ENCODE assay signal across 17 mouse cellular contexts in genomic region chr13:95696120-95696653, GRCm38 (mm10). TPM values are rescaled to one million over a fixed set of nuclear protein-coding genes. Genes with fewer than 3 reads are reported as not detected.
DNase-seq lines count a peak whose midpoint lies in the region; ATAC-seq and TF ChIP-seq lines count a peak whose summit lies in the region.
"Had no signal": no experiment of that assay in that cellular context is flagged by ENCODE, and none has a peak within 500 bp of the region (broad histone marks: within the 10 kb centered on the region; RNA-seq: fewer than 3 reads in every experiment).

No protein-coding gene starts in this region.

- ATAC-seq in liver, embryonic 12.5 days, result no peak
- ATAC-seq in liver, postnatal 0 days, result no peak
- ATAC-seq in forebrain, embryonic 11.5 days (replicated peaks; ENCODE audit: low FRiP score), result no peak
- no peak; the same call in 1 of the 2 replicates for ATAC-seq in liver, embryonic 15.5 days (ENCODE audit: insufficient read depth)
- ATAC-seq in CD4-positive, CD25-positive, alpha-beta regulatory T cell, adult 4 months, result no peak
- ATAC-seq: Patski had no signal

- TF ChIP-seq EP300 in liver, postnatal 0 days (IDR thresholded peaks at IDR 0.05; ENCODE audit: low read depth), result no peak

- peak overlapping the region; percentile 29; the same call in 1 of the 2 replicates for H3K9ac ChIP-seq in liver, embryonic 12.5 days
- H3K9ac ChIP-seq in liver, postnatal 0 days (replicated peaks), result no peak overlapping the region
- no peak overlapping the region for H3K9ac ChIP-seq in forebrain, embryonic 11.5 days (ENCODE audit: low read length)
- no peak overlapping the region for H3K9ac ChIP-seq in liver, embryonic 15.5 days
- H3K9ac ChIP-seq: limb, embryonic 15.5 days had no signal

- TF ChIP-seq CTCF in liver, postnatal 0 days (IDR thresholded peaks at IDR 0.05; ENCODE audit: low read depth), result no peak

- 84% methylated on average over 9 of the region's 9 CpGs for WGBS in liver, embryonic 12.5 days (ENCODE audit: insufficient replicate concordance)
- 90% methylated on average over 9 of the region's 9 CpGs for WGBS in liver, postnatal 0 days (ENCODE audit: insufficient replicate concordance)
- WGBS in forebrain, embryonic 11.5 days, result 78% methylated on average over 9 of the region's 9 CpGs
- WGBS in liver, embryonic 15.5 days (ENCODE audit: insufficient replicate concordance), result 84% methylated on average over 9 of the region's 9 CpGs

- DNase-seq in heart, adult 11 months, result peak; percentile 39
- no peak for DNase-seq in heart, postnatal 25 days (ENCODE audit: low spot score)
- no peak for DNase-seq in liver, postnatal 0 days
- DNase-seq in forebrain, embryonic 11.5 days (ENCODE audit: low spot score), result no peak
- no peak for DNase-seq in ovary, postnatal 10 days (ENCODE audit: low spot score)
- DNase-seq: cerebellum, adult 9-11 months; embryo, embryonic 11 days; gastrocnemius, postnatal 14 days; heart, postnatal 10 days; kidney, postnatal 4 days; thymus, adult 18-20 months had no signal

- no peaks in the 10 kb centered on the region for H3K9me3 ChIP-seq in liver, embryonic 12.5 days (replicated peaks)
- no peaks in the 10 kb centered on the region for H3K9me3 ChIP-seq in liver, postnatal 0 days (ENCODE audit: low read length)
- no peaks in the 10 kb centered on the region for H3K9me3 ChIP-seq in forebrain, embryonic 11.5 days (ENCODE audit: control insufficient read depth, low read length)
- H3K9me3 ChIP-seq in liver, embryonic 15.5 days (replicated peaks), result no peaks in the 10 kb centered on the region
- H3K9me3 ChIP-seq: limb, embryonic 15.5 days had no signal

- intact Hi-C loops in heart, postnatal 25 days (cut with DNase I), result no loop called here

- H3K36me3 ChIP-seq in liver, embryonic 12.5 days, result peaks cover 5% of the 10 kb centered on the region; the same call in 1 of the 2 replicates
- H3K36me3 ChIP-seq in liver, postnatal 0 days (replicated peaks; ENCODE audit: insufficient read depth, low read length), result peaks cover 13% of the 10 kb centered on the region
- H3K36me3 ChIP-seq in forebrain, embryonic 11.5 days (ENCODE audit: control insufficient read depth, insufficient read depth, low read length), result no peaks in the 10 kb centered on the region; the same call in 1 of the 2 replicates
- H3K36me3 ChIP-seq in liver, embryonic 15.5 days (replicated peaks), result 0 out of 2 replicates have a peak, but pooled peaks cover 4% of the 10 kb centered on the region
- H3K36me3 ChIP-seq: limb, embryonic 15.5 days had no signal

- H3K4me2 ChIP-seq in liver, embryonic 12.5 days, result 0 out of 2 replicates have a peak overlapping the region, but pooled peaks have one; percentile 15
- H3K4me2 ChIP-seq in liver, postnatal 0 days (ENCODE audit: low read depth, low read length), result no peak overlapping the region
- H3K4me2 ChIP-seq in forebrain, embryonic 11.5 days (ENCODE audit: low read depth, low read length, severe bottlenecking), result no peak overlapping the region
- no peak overlapping the region for H3K4me2 ChIP-seq in liver, embryonic 15.5 days
- H3K4me2 ChIP-seq: limb, embryonic 15.5 days had no signal

- H3K4me1 ChIP-seq in liver, embryonic 12.5 days, result peaks cover 41% of the 10 kb centered on the region
- peaks cover 6% of the 10 kb centered on the region; the same call in 1 of the 2 replicates for H3K4me1 ChIP-seq in liver, postnatal 0 days (ENCODE audit: insufficient read depth)
- no peaks in the 10 kb centered on the region; the same call in 1 of the 2 replicates for H3K4me1 ChIP-seq in forebrain, embryonic 11.5 days (replicated peaks; ENCODE audit: control insufficient read depth, insufficient read depth, low read length)
- H3K4me1 ChIP-seq in liver, embryonic 15.5 days (replicated peaks), result peaks cover 33% of the 10 kb centered on the region

- H3K4me3 ChIP-seq in liver, embryonic 12.5 days, result no peak overlapping the region
- no peak overlapping the region for H3K4me3 ChIP-seq in liver, postnatal 0 days (ENCODE audit: low read depth, low read length)
- no peak overlapping the region for H3K4me3 ChIP-seq in forebrain, embryonic 11.5 days (ENCODE audit: low read depth, low read length)
- H3K4me3 ChIP-seq in liver, embryonic 15.5 days (replicated peaks), result no peak overlapping the region
- H3K4me3 ChIP-seq: limb, embryonic 15.5 days had no signal

- no peaks in the 10 kb centered on the region for H3K27me3 ChIP-seq in liver, embryonic 12.5 days (replicated peaks)
- no peaks in the 10 kb centered on the region for H3K27me3 ChIP-seq in liver, postnatal 0 days (ENCODE audit: insufficient read depth, low read length)
- H3K27me3 ChIP-seq in forebrain, embryonic 11.5 days (ENCODE audit: control insufficient read depth, insufficient read depth, low read length), result no peaks in the 10 kb centered on the region
- no peaks in the 10 kb centered on the region for H3K27me3 ChIP-seq in liver, embryonic 15.5 days
- H3K27me3 ChIP-seq: CH12.LX; limb, embryonic 15.5 days; Patski had no signal

- H3K27ac ChIP-seq in liver, embryonic 12.5 days, result peak overlapping the region; percentile 74
- no peak overlapping the region for H3K27ac ChIP-seq in liver, postnatal 0 days (ENCODE audit: low read depth)
- 0 out of 2 replicates have a peak overlapping the region, but pooled peaks have one; percentile 37 for H3K27ac ChIP-seq in forebrain, embryonic 11.5 days (ENCODE audit: low read depth, low read length)
- peak overlapping the region; percentile 62 for H3K27ac ChIP-seq in liver, embryonic 15.5 days (replicated peaks)
- H3K27ac ChIP-seq: limb, embryonic 15.5 days had no signal

RNA-seq across cellular contexts. Expression of gene F2rl2, which starts 0.5 kb away (rescaled TPM):
- under 1 TPM in 1 of 2 experiments, not detected in 1; 0.14 TPM for total RNA-seq in heart, postnatal 25 days (2021)
- polyA plus RNA-seq in liver, embryonic 12.5 days (2016; fragmentation: Nextera tagmentation; extraction: Ambion mirVana), result 22.0 and 23.5 TPM in 2 replicates
- polyA plus RNA-seq in liver, postnatal 0 days (2015; fragmentation: Nextera tagmentation; extraction: Ambion mirVana), result 10.7 and 13.0 TPM in 2 replicates
- 2.3 and 3.1 TPM in 2 replicates for polyA plus RNA-seq in forebrain, embryonic 11.5 days (2014; fragmentation: Nextera tagmentation; extraction: Ambion mirVana)
- polyA plus RNA-seq in liver, embryonic 15.5 days (2015; fragmentation: Nextera tagmentation; extraction: Ambion mirVana), result 7.5 and 8.9 TPM in 2 replicates
- polyA plus RNA-seq in CD4-positive, CD25-positive, alpha-beta regulatory T cell, adult 4 months (2017; shearing (Covaris generic)), result 1 to 10 TPM; 3.9 to 4.3 TPM
- total RNA-seq: gastrocnemius, postnatal 14 days had no signal
- polyA plus RNA-seq: Patski had no signal
